Mouse (Mus musculus) MEL (cell line): ENCODE measurements around the gene Peli1. TPM values are rescaled to one million over a fixed set of nuclear protein-coding genes. Genes with fewer than 3 reads are reported as not detected.

Experiments used
- DNase-seq: peaks from one replicate; pipeline ENCODE4 v3.0.0; 2011; ENCODE audit warnings: low read depth, low spot score
- H3K27ac ChIP-seq: 2 replicates; pipeline ENCODE4 v1.5.1; 2012; ENCODE audit warnings: low read depth, mild to moderate bottlenecking, control low read depth, low read length, moderate library complexity; ENCODE audit not compliant: control insufficient read depth
- H3K27me3 ChIP-seq, 2 experiments: fragments of 150-350 bp in 1 of 2; sonication (generic) in 1 of 2; 2 replicates each; pipeline ENCODE4 v1.6.1; 2012; ENCODE audit warnings: low read length in 2 of 2, mild to moderate bottlenecking in 2 of 2, improper control_type of control experiment in 1 of 2, moderate library complexity in 1 of 2; ENCODE audit not compliant: insufficient read depth in 2 of 2, control insufficient read depth in 1 of 2
- H3K36me3 ChIP-seq, 2 experiments: 2 replicates each; pipeline ENCODE4 v1.6.1; 2012 to 2014; ENCODE audit warnings: low read length in 2 of 2, improper control_type of control experiment in 1 of 2, inconsistent platforms in 1 of 2, mild to moderate bottlenecking in 1 of 2; ENCODE audit not compliant: insufficient read depth in 2 of 2, control insufficient read depth in 1 of 2
- H3K4me1 ChIP-seq, 2 experiments: fragments of 150-350 bp in 1 of 2; sonication (generic) in 1 of 2; 2 replicates each; pipeline ENCODE4 v1.6.1; 2012; ENCODE audit warnings: low read length in 2 of 2, improper control_type of control experiment in 1 of 2, mild to moderate bottlenecking in 1 of 2; ENCODE audit not compliant: insufficient read depth in 2 of 2, control insufficient read depth in 1 of 2
- H3K4me3 ChIP-seq, 2 experiments: fragments of 150-350 bp in 1 of 2; sonication (generic) in 1 of 2; 2 replicates each; pipeline ENCODE4 v1.5.1; 2012; ENCODE audit warnings: low read depth in 2 of 2, low read length in 2 of 2, mild to moderate bottlenecking in 2 of 2, moderate library complexity in 2 of 2, control low read depth in 1 of 2, improper control_type of control experiment in 1 of 2; ENCODE audit not compliant: control insufficient read depth in 1 of 2, insufficient read depth in 1 of 2
- H3K79me2 ChIP-seq: 2 replicates; pipeline ENCODE4 v1.6.1; 2012; ENCODE audit warnings: mild to moderate bottlenecking, low read length, moderate library complexity; ENCODE audit not compliant: control insufficient read depth, poor library complexity, insufficient read depth
- H3K9ac ChIP-seq: 2 replicates; pipeline ENCODE4 v1.6.1; 2012; ENCODE audit warnings: low read depth, mild to moderate bottlenecking, control low read depth, low read length, moderate library complexity; ENCODE audit not compliant: control insufficient read depth, poor library complexity, severe bottlenecking
- H3K9me3 ChIP-seq: fragments of 150-350 bp; sonication (generic); replicated peaks from 2 replicates; pipeline ENCODE4 v1.6.1; 2012; ENCODE audit warnings: mild to moderate bottlenecking, low read length, improper control_type of control experiment, moderate library complexity; ENCODE audit not compliant: insufficient read depth
- BHLHE40 ChIP-seq: IDR thresholded peaks from 2 replicates; pipeline ENCODE4 v1.6.1; 2012; ENCODE audit warnings: low read depth, mild to moderate bottlenecking, inconsistent platforms, low read length, improper control_type of control experiment, borderline replicate concordance
- CHD2 ChIP-seq: IDR thresholded peaks from 2 replicates; pipeline ENCODE4 v1.6.1; 2011; ENCODE audit warnings: low read length, improper control_type of control experiment
- EP300 ChIP-seq, 2 experiments: IDR thresholded peaks; 2 replicates each; pipeline ENCODE4 v1.6.1; 2011; ENCODE audit warnings: improper control_type of control experiment in 2 of 2, low read length in 2 of 2, low read depth in 1 of 2, mild to moderate bottlenecking in 1 of 2
- ETS1 ChIP-seq: IDR thresholded peaks from 2 replicates; pipeline ENCODE4 v1.6.1; 2012; ENCODE audit warnings: low read depth, mild to moderate bottlenecking, inconsistent platforms, low read length, improper control_type of control experiment, moderate library complexity
- GATA1 ChIP-seq: IDR thresholded peaks from 2 replicates; pipeline ENCODE4 v1.6.1; 2011; ENCODE audit warnings: low read depth, low read length, improper control_type of control experiment
- MYB ChIP-seq: IDR thresholded peaks from 2 replicates; pipeline ENCODE4 v1.6.1; 2011; ENCODE audit warnings: mild to moderate bottlenecking, low read depth, low read length, improper control_type of control experiment
- NRF1 ChIP-seq: IDR thresholded peaks from 2 replicates; pipeline ENCODE4 v1.6.1; 2014; ENCODE audit warnings: low read depth, mild to moderate bottlenecking, inconsistent platforms, low read length, improper control_type of control experiment, moderate library complexity; ENCODE audit not compliant: poor library complexity, insufficient read depth, severe bottlenecking
- SIN3A ChIP-seq: IDR thresholded peaks from 2 replicates; pipeline ENCODE4 v1.6.1; 2012; ENCODE audit warnings: low read length, improper control_type of control experiment, inconsistent platforms
- SMC3 ChIP-seq: IDR thresholded peaks from 2 replicates; pipeline ENCODE4 v1.6.1; 2011; ENCODE audit warnings: low read depth, low read length, improper control_type of control experiment
- TAL1 ChIP-seq: IDR thresholded peaks from 2 replicates; pipeline ENCODE4 v1.6.1; 2012; ENCODE audit warnings: mild to moderate bottlenecking, inconsistent platforms, low read length, moderate library complexity, mixed read lengths
- TBP ChIP-seq: IDR thresholded peaks from 2 replicates; pipeline ENCODE4 v1.8.0; 2011; ENCODE audit warnings: low read depth, low read length, improper control_type of control experiment
- TCF12 ChIP-seq: IDR thresholded peaks from 2 replicates; pipeline ENCODE4 v1.6.1; 2014; ENCODE audit warnings: low read depth, mild to moderate bottlenecking, inconsistent platforms, low read length, improper control_type of control experiment, moderate library complexity
- USF1 ChIP-seq: IDR thresholded peaks from 2 replicates; pipeline ENCODE4 v1.6.1; 2014; ENCODE audit warnings: low read depth, mild to moderate bottlenecking, inconsistent platforms, low read length, improper control_type of control experiment, moderate library complexity
- ZC3H11A ChIP-seq: IDR thresholded peaks from 2 replicates; pipeline ENCODE4 v1.6.1; 2012; ENCODE audit warnings: low read depth, mild to moderate bottlenecking, inconsistent platforms, low read length, improper control_type of control experiment
- ZKSCAN1 ChIP-seq: IDR thresholded peaks from 2 replicates; pipeline ENCODE4 v1.6.1; 2012; ENCODE audit warnings: low read depth, mild to moderate bottlenecking, inconsistent platforms, low read length, improper control_type of control experiment, moderate library complexity
- polyA plus RNA-seq, 2 experiments: library from polyadenylated mRNA; stranded (reverse) in 1 of 2; unstranded in 1 of 2; fragments of >175 nt in 1 of 2; fragments of >200 nt in 1 of 2; gene quantifications; 2 replicates each; pipeline versions ENCODE4 v1.2.1 to v1.2.4; 2012; ENCODE audit warnings: low replicate concordance in 2 of 2, low read depth in 1 of 2; ENCODE audit not compliant: insufficient read length in 2 of 2, insufficient read depth in 1 of 2, missing spikeins in 1 of 2
- total RNA-seq: library from RNA; depleted of rRNA; stranded (reverse); fragments of 300-350 nt; gene quantifications from 2 replicates; pipeline ENCODE4 v1.2.3, GENCODE M21; 2012

Gene Peli1
- total and polyA plus RNA-seq, 3 experiments, result 7.5 to 11.6 TPM; not detected in 1

GRCm38 (mm10) chr11:21101286-21101685 lies 10.2 kb downstream of the Peli1 start:
- no peaks in the 10 kb centered on the region for H3K27me3 ChIP-seq
- H3K27ac ChIP-seq, result peak overlapping the region; percentile 18
- DNase-seq, result peak; percentile 48
- peak overlapping the region in 1 of 2 experiments; percentile 25; a peak in 1 of 4 replicates for H3K4me3 ChIP-seq
- no peak overlapping the region for H3K9ac ChIP-seq
- H3K36me3 ChIP-seq, result peaks cover 0 to 44% of the 10 kb centered on the region in 2 experiments; a peak in 2 of 4 replicates
- H3K79me2 ChIP-seq, result peaks cover 29% of the 10 kb centered on the region
- TF ChIP-seq ZKSCAN1 (no peak), ETS1 (no peak; the same call in 1 of the 2 replicates), TAL1 (no peak), BHLHE40 (0 out of 2 replicates have a peak, but pooled peaks have one; percentile 22), TBP (no peak), TCF12 (peak; percentile 52), EP300 (IDR thresholded peaks at IDR 0.05; ENCODE audit: low read depth in 1 of 2, low read length in 2 of 2) (peak; percentile 52 to 74; a peak in 3 of 4 replicates), SIN3A (peak; percentile 52; the same call in 1 of the 2 replicates), GATA1 (peak; percentile 85), ZC3H11A (no peak)
- H3K9me3 ChIP-seq, result no peaks in the 10 kb centered on the region
- H3K4me1 ChIP-seq, result peaks cover 17 to 23% of the 10 kb centered on the region in 2 experiments

DNA sequence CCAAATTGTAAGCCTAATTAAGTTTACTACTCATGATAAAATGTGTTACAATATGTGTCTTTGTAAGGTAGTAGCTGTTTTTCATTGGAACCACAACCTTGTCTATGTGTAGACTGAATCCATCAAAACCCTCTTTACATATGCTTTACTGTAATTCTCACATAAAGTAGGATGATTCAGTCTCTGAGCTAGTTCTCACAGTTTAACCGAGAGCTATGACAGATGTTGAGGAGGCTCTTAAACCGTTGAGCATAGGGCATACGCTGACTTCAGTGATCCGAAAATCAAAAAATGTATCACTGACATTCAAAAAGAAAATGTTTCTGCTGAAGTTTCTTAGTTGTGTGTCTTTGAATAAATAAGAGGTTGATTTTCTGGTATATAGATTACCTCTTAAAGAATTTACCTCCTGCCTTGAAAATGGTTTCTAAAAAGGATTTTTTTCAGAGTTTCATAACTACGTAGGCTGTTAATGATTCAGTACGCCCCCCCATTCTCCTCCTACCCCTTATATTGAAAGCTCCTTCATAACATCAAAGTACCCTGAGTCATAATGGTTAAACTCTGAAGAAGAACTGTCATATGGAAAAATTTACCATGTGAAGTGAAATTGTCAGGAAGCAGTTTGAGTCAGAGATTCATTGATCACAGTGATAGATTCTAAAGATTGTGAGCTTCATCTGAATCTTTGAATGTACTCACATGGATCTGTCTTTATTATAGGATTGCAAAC lies 11.3 kb downstream of the Peli1 start:
- no peaks in the 10 kb centered on the region for H3K27me3 ChIP-seq
- TF ChIP-seq ETS1 (no peak), SIN3A (no peak)
- TF ChIP-seq, all 39 proteins: peak for 0
- Histone ChIP-seq H3K9me3 (no peaks in the 10 kb centered on the region), H3K79me2 (peaks cover 28% of the 10 kb centered on the region), H3K36me3 (peaks cover 0 to 39% of the 10 kb centered on the region in 2 experiments; a peak in 2 of 4 replicates), H3K27ac (no peak overlapping the region), H3K4me3 (no peak overlapping the region), H3K9ac (no peak overlapping the region), H3K4me1 (peaks cover 20 to 23% of the 10 kb centered on the region in 2 experiments)
- DNase-seq, result no peak

DNA sequence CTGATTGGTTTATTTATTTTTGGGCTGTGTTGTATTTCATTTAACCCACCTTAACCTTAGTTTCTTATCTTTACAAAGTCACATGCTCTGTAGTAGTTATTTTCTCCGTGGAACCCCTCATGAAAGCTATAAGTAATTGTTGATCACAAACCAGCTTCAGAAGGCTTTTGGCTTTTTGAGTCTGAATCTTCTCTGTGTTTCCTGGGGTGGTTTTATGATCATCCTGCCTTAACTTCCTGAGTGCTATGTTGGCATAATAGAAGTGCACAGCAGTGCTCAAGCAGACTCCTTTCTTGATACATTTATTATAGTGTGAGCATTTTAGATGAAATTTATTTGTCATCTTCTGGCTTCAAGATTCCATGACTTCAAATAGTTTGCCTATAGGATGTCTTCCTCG lies 12.1 kb downstream of the Peli1 start:
- H3K79me2 ChIP-seq, result peaks cover 23% of the 10 kb centered on the region
- DNase-seq, result no peak
- no peaks in the 10 kb centered on the region for H3K27me3 ChIP-seq
- H3K9ac ChIP-seq, result no peak overlapping the region
- H3K4me3 ChIP-seq, result no peak overlapping the region
- TF ChIP-seq SMC3 (no peak), USF1 (no peak), MYB (no peak), NRF1 (no peak), CHD2 (no peak)
- no peaks in the 10 kb centered on the region for H3K9me3 ChIP-seq
- peaks cover 0 to 36% of the 10 kb centered on the region in 2 experiments; a peak in 2 of 4 replicates for H3K36me3 ChIP-seq
- peaks cover 20 to 23% of the 10 kb centered on the region in 2 experiments for H3K4me1 ChIP-seq
- H3K27ac ChIP-seq, result no peak overlapping the region
